Mouse (Mus musculus): ENCODE measurements around the gene Qser1. TPM values are rescaled to one million over a fixed set of nuclear protein-coding genes. Genes with fewer than 3 reads are reported as not detected.

Gene Qser1
- total RNA-seq, 1 experiment = 20.7 TPM

- H3K4me1 ChIP-seq (ENCODE audit: control insufficient read depth in 2 of 2, insufficient read depth in 2 of 2, low read length in 2 of 2, poor library complexity in 1 of 2) = peaks cover 5 to 15% of the 10 kb centered on the region in 2 experiments; a peak in 2 of 4 replicates
- no peak for DNase-seq (ENCODE audit: low read depth, low spot score)
- no peaks in the 10 kb centered on the region for H3K9me3 ChIP-seq (ENCODE audit: control insufficient read depth, insufficient read depth, low read depth, low read length)
- in situ Hi-C loops (cut with MboI; ENCODE audit: low sequenced_read_pairs in 2 of 2, unreplicated experiment in 2 of 2) = no loop called here
- H3K36me3 ChIP-seq (ENCODE audit: control insufficient read depth, insufficient read depth, low read length, poor library complexity, severe bottlenecking) = peaks cover 3% of the 10 kb centered on the region
- TF ChIP-seq CHD2 (IDR thresholded peaks at IDR 0.05; ENCODE audit: low read depth, low read length) (no peak), ZC3H11A (IDR thresholded peaks at IDR 0.05; ENCODE audit: borderline replicate concordance, low read depth, low read length) (no peak), HCFC1 (IDR thresholded peaks at IDR 0.05; ENCODE audit: borderline replicate concordance, insufficient read depth, low read length) (no peak), MAFK (IDR thresholded peaks at IDR 0.05; ENCODE audit: insufficient read depth, low read depth, low read length) (no peak), ZNF384 (IDR thresholded peaks at IDR 0.05; ENCODE audit: low read depth, low read length) (no peak)
- H3K4me3 ChIP-seq (ENCODE audit: insufficient read depth in 1 of 2, low read depth in 1 of 2, low read length in 2 of 2, poor library complexity in 1 of 2, severe bottlenecking in 1 of 2) = no peak overlapping the region
- H3K9ac ChIP-seq (ENCODE audit: insufficient read depth, low read depth, low read length, poor library complexity, severe bottlenecking) = no peak overlapping the region
- no peak overlapping the region for H3K27ac ChIP-seq (ENCODE audit: insufficient read depth, low read depth, low read length, poor library complexity, severe bottlenecking)
Observed at GRCm38 (mm10) chr2:104847645-104848044, 31.1 kb upstream of the Qser1 start.

GRCm38 (mm10) chr2:104846638-104847414 lies 30.3 kb upstream of the Qser1 start:
- Histone ChIP-seq H3K9me3 (ENCODE audit: control insufficient read depth, insufficient read depth, low read depth, low read length) (no peaks in the 10 kb centered on the region), H3K27ac (ENCODE audit: insufficient read depth, low read depth, low read length, poor library complexity, severe bottlenecking) (no peak overlapping the region), H3K4me1 (ENCODE audit: control insufficient read depth in 2 of 2, insufficient read depth in 2 of 2, low read length in 2 of 2, poor library complexity in 1 of 2) (peaks cover 2 to 15% of the 10 kb centered on the region in 2 experiments; a peak in 2 of 4 replicates), H3K4me3 (ENCODE audit: insufficient read depth in 1 of 2, low read depth in 1 of 2, low read length in 2 of 2, poor library complexity in 1 of 2, severe bottlenecking in 1 of 2) (no peak overlapping the region), H3K9ac (ENCODE audit: insufficient read depth, low read depth, low read length, poor library complexity, severe bottlenecking) (no peak overlapping the region), H3K36me3 (ENCODE audit: control insufficient read depth, insufficient read depth, low read length, poor library complexity, severe bottlenecking) (peaks cover 5% of the 10 kb centered on the region)
- in situ Hi-C loops (cut with MboI; ENCODE audit: low sequenced_read_pairs in 2 of 2, unreplicated experiment in 2 of 2) = no loop called here
- DNase-seq (ENCODE audit: low read depth, low spot score) = no peak
- TF ChIP-seq HCFC1 (IDR thresholded peaks at IDR 0.05; ENCODE audit: borderline replicate concordance, insufficient read depth, low read length) (no peak), CHD2 (IDR thresholded peaks at IDR 0.05; ENCODE audit: low read depth, low read length) (no peak), ZNF384 (IDR thresholded peaks at IDR 0.05; ENCODE audit: low read depth, low read length) (no peak), ZC3H11A (IDR thresholded peaks at IDR 0.05; ENCODE audit: borderline replicate concordance, low read depth, low read length) (no peak), MAFK (IDR thresholded peaks at IDR 0.05; ENCODE audit: insufficient read depth, low read depth, low read length) (no peak)

GRCm38 (mm10) chr2:104842559-104842958 lies 26.0 kb upstream of the Qser1 start:
- TF ChIP-seq MAFK (IDR thresholded peaks at IDR 0.05; ENCODE audit: insufficient read depth, low read depth, low read length) (no peak), HCFC1 (IDR thresholded peaks at IDR 0.05; ENCODE audit: borderline replicate concordance, insufficient read depth, low read length) (no peak), ZNF384 (IDR thresholded peaks at IDR 0.05; ENCODE audit: low read depth, low read length) (no peak), CHD2 (IDR thresholded peaks at IDR 0.05; ENCODE audit: low read depth, low read length) (no peak), ZC3H11A (IDR thresholded peaks at IDR 0.05; ENCODE audit: borderline replicate concordance, low read depth, low read length) (no peak)
- no peak overlapping the region for H3K4me3 ChIP-seq (ENCODE audit: insufficient read depth in 1 of 2, low read depth in 1 of 2, low read length in 2 of 2, poor library complexity in 1 of 2, severe bottlenecking in 1 of 2)
- peaks cover 7% of the 10 kb centered on the region for H3K36me3 ChIP-seq (ENCODE audit: control insufficient read depth, insufficient read depth, low read length, poor library complexity, severe bottlenecking)
- H3K27ac ChIP-seq (ENCODE audit: insufficient read depth, low read depth, low read length, poor library complexity, severe bottlenecking) = no peak overlapping the region
- in situ Hi-C loops (cut with MboI; ENCODE audit: low sequenced_read_pairs in 2 of 2, unreplicated experiment in 2 of 2) = no loop called here
- H3K9me3 ChIP-seq (ENCODE audit: control insufficient read depth, insufficient read depth, low read depth, low read length) = no peaks in the 10 kb centered on the region
- no peak for DNase-seq (ENCODE audit: low read depth, low spot score)
- peaks cover 0 to 13% of the 10 kb centered on the region in 2 experiments; a peak in 2 of 4 replicates for H3K4me1 ChIP-seq (ENCODE audit: control insufficient read depth in 2 of 2, insufficient read depth in 2 of 2, low read length in 2 of 2, poor library complexity in 1 of 2)
- H3K9ac ChIP-seq (ENCODE audit: insufficient read depth, low read depth, low read length, poor library complexity, severe bottlenecking) = no peak overlapping the region

- in situ Hi-C loops (cut with MboI; ENCODE audit: low sequenced_read_pairs in 2 of 2, unreplicated experiment in 2 of 2) = no loop called here
- Histone ChIP-seq H3K36me3 (ENCODE audit: control insufficient read depth, insufficient read depth, low read length, poor library complexity, severe bottlenecking) (peaks cover 8% of the 10 kb centered on the region), H3K4me1 (ENCODE audit: control insufficient read depth in 2 of 2, insufficient read depth in 2 of 2, low read length in 2 of 2, poor library complexity in 1 of 2) (peaks cover 0 to 9% of the 10 kb centered on the region in 2 experiments; a peak in 2 of 4 replicates), H3K9me3 (ENCODE audit: control insufficient read depth, insufficient read depth, low read depth, low read length) (no peaks in the 10 kb centered on the region), H3K27ac (ENCODE audit: insufficient read depth, low read depth, low read length, poor library complexity, severe bottlenecking) (no peak overlapping the region), H3K9ac (ENCODE audit: insufficient read depth, low read depth, low read length, poor library complexity, severe bottlenecking) (no peak overlapping the region), H3K4me3 (ENCODE audit: insufficient read depth in 1 of 2, low read depth in 1 of 2, low read length in 2 of 2, poor library complexity in 1 of 2, severe bottlenecking in 1 of 2) (no peak overlapping the region)
- TF ChIP-seq CHD2 (IDR thresholded peaks at IDR 0.05; ENCODE audit: low read depth, low read length) = no peak
- TF ChIP-seq ZC3H11A (IDR thresholded peaks at IDR 0.05; ENCODE audit: borderline replicate concordance, low read depth, low read length) = no peak
- TF ChIP-seq MAFK (IDR thresholded peaks at IDR 0.05; ENCODE audit: insufficient read depth, low read depth, low read length) = no peak
- no peak for TF ChIP-seq HCFC1 (IDR thresholded peaks at IDR 0.05; ENCODE audit: borderline replicate concordance, insufficient read depth, low read length)
- TF ChIP-seq ZNF384 (IDR thresholded peaks at IDR 0.05; ENCODE audit: low read depth, low read length) = no peak
- DNase-seq (ENCODE audit: low read depth, low spot score) = no peak
Observed at GRCm38 (mm10) chr2:104841736-104842135, 25.2 kb upstream of the Qser1 start.

Measured in ES-E14 (cell line).